Mouse (Mus musculus) kidney, adult 11 months (tissue): Measurements from ENCODE around the gene Haus4.

Experiments
- DNase-seq: peaks from one replicate; pipeline ENCODE4 v3.0.0; 2022

Gene Haus4

DNA sequence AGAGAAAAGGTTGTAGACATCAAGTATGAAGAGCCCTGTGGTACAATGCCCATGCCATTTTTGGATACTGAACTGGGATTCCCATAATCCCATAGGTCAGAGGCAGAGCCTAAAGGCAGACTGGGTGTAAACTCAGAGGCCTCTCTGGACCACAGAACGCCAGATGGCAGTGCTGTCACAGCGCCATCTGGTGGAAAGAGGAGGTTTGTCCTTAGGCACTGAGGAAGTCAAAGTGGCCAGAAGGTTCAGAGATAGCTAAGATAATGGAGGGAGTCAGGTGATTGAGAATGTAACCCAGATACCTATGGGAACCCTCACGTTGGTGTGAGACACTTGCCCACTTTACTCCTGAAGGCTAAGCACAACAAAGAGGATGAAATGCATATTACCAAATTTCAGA is 60.2 kb downstream of the Haus4 start:
- DNase-seq = peak; percentile 45

- no peak for DNase-seq
Measured at GRCm38 (mm10) chr14:54493236-54493635, 61.2 kb downstream of the Haus4 start.

DNA sequence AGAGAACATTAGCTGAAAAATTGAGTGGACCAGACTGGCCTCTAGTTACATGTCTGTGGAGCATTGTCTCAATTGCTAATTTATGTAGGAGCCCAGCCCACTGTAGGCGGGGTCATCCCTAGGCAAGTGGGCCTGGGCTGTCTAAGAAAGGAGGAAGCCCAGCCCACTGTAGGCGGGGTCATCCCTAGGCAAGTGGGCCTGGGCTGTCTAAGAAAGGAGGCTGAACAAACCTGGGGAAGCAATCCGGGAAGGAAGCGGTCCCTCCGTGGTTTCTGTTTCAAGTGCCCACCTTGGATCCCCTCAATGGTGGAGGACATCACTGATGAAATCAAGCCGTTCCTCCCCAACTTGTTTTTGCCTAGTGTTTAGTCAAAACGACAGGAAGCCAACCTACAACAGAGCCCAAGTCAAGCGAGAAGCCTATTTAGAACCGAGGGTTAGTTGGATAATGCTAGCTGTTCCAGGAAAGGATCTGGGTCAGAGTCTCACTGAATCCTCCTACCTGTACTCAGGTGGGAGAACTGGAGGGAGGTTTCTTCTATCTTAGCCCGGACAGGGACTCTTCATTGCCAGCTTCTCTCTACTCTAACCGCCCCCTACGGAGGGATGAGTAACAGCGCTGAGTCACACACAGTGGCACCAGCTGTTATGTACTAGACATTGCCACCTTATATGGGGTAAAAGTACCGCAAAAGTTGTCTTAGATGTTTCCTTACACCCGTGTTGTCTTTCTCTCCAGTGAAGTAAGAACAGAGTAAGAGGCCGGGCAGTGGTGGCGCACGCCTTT is 61.9 kb downstream of the Haus4 start:
- no peak for DNase-seq
